Mouse (Mus musculus): ENCODE measurements around the gene Purb. TPM values are rescaled to one million over a fixed set of nuclear protein-coding genes. Genes with fewer than 3 reads are reported as not detected.
"Not testable (repeated sequence)": the region's sequence is repeated elsewhere in the genome, so short reads cannot be mapped to it uniquely, and the experiment has no call there.

Gene Purb
- polyA plus RNA-seq, 1 experiment: 52.0 TPM

GRCm38 (mm10) chr11:6437667-6438066 is 38.0 kb downstream of the Purb start:
- TF ChIP-seq EP300 (IDR thresholded peaks at IDR 0.05; ENCODE audit: insufficient read depth, low read depth, low read length) (no peak), CTCF (IDR thresholded peaks at IDR 0.05; ENCODE audit: low read depth, low read length) (no peak), POLR2A (IDR thresholded peaks at IDR 0.05; ENCODE audit: insufficient read depth, low read length) (no peak)
- H3K36me3 ChIP-seq (ENCODE audit: control insufficient read depth, insufficient read depth, low read length, poor library complexity, severe bottlenecking): peaks cover 36% of the 10 kb centered on the region
- H3K27ac ChIP-seq (ENCODE audit: insufficient read depth, low read length): no peak overlapping the region
- no peaks in the 10 kb centered on the region for H3K9me3 ChIP-seq (replicated peaks; ENCODE audit: control insufficient read depth, insufficient read depth, low read length, poor library complexity, severe bottlenecking)
- H3K27me3 ChIP-seq (ENCODE audit: control insufficient read depth, insufficient read depth, low read length, poor library complexity, severe bottlenecking): no peaks in the 10 kb centered on the region
- H3K9ac ChIP-seq (ENCODE audit: low read depth, poor library complexity, severe bottlenecking): no peak overlapping the region
- H3K4me1 ChIP-seq (ENCODE audit: control insufficient read depth, insufficient read depth, low read length): no peaks in the 10 kb centered on the region
- no peak overlapping the region for H3K4me3 ChIP-seq (ENCODE audit: low read depth, low read length)

- Histone ChIP-seq H3K9ac (ENCODE audit: low read depth, poor library complexity, severe bottlenecking) (no peak overlapping the region), H3K9me3 (replicated peaks; ENCODE audit: control insufficient read depth, insufficient read depth, low read length, poor library complexity, severe bottlenecking) (no peaks in the 10 kb centered on the region), H3K4me1 (ENCODE audit: control insufficient read depth, insufficient read depth, low read length) (no peaks in the 10 kb centered on the region), H3K27ac (ENCODE audit: insufficient read depth, low read length) (no peak overlapping the region), H3K4me3 (ENCODE audit: low read depth, low read length) (no peak overlapping the region), H3K36me3 (ENCODE audit: control insufficient read depth, insufficient read depth, low read length, poor library complexity, severe bottlenecking) (peaks cover 47% of the 10 kb centered on the region), H3K27me3 (ENCODE audit: control insufficient read depth, insufficient read depth, low read length, poor library complexity, severe bottlenecking) (no peaks in the 10 kb centered on the region)
- peak; percentile 99 for TF ChIP-seq CTCF (IDR thresholded peaks at IDR 0.05; ENCODE audit: low read depth, low read length)
- no peak for TF ChIP-seq POLR2A (IDR thresholded peaks at IDR 0.05; ENCODE audit: insufficient read depth, low read length)
These were observed 39.3 kb downstream of the Purb start for GRCm38 (mm10) chr11:6436442-6436841.

- H3K27ac ChIP-seq (ENCODE audit: insufficient read depth, low read length): no peak overlapping the region
- no peaks in the 10 kb centered on the region for H3K27me3 ChIP-seq (ENCODE audit: control insufficient read depth, insufficient read depth, low read length, poor library complexity, severe bottlenecking)
- peaks cover 71% of the 10 kb centered on the region for H3K36me3 ChIP-seq (ENCODE audit: control insufficient read depth, insufficient read depth, low read length, poor library complexity, severe bottlenecking)
- H3K4me3 ChIP-seq (ENCODE audit: low read depth, low read length): no peak overlapping the region
- TF ChIP-seq POLR2A (IDR thresholded peaks at IDR 0.05; ENCODE audit: insufficient read depth, low read length): no peak
- no peak for TF ChIP-seq CTCF (IDR thresholded peaks at IDR 0.05; ENCODE audit: low read depth, low read length)
- no peak for TF ChIP-seq EP300 (IDR thresholded peaks at IDR 0.05; ENCODE audit: insufficient read depth, low read depth, low read length)
- no peak overlapping the region for H3K9ac ChIP-seq (ENCODE audit: low read depth, poor library complexity, severe bottlenecking)
- H3K4me1 ChIP-seq (ENCODE audit: control insufficient read depth, insufficient read depth, low read length): no peaks in the 10 kb centered on the region
- H3K9me3 ChIP-seq (replicated peaks; ENCODE audit: control insufficient read depth, insufficient read depth, low read length, poor library complexity, severe bottlenecking): no peaks in the 10 kb centered on the region
These were observed 45.5 kb downstream of the Purb start for GRCm38 (mm10) chr11:6430186-6430585.

GRCm38 (mm10) chr11:6420722-6421350 is 54.9 kb downstream of the Purb start:
- Histone ChIP-seq H3K27ac (ENCODE audit: insufficient read depth, low read length) (peak overlapping the region; percentile 46; the same call in 1 of the 2 replicates), H3K36me3 (ENCODE audit: control insufficient read depth, insufficient read depth, low read length, poor library complexity, severe bottlenecking) (peaks cover 55% of the 10 kb centered on the region)

GRCm38 (mm10) chr11:6420283-6420703 is 55.4 kb downstream of the Purb start:
- Histone ChIP-seq H3K4me1 (ENCODE audit: control insufficient read depth, insufficient read depth, low read length) (no peaks in the 10 kb centered on the region), H3K27me3 (ENCODE audit: control insufficient read depth, insufficient read depth, low read length, poor library complexity, severe bottlenecking) (no peaks in the 10 kb centered on the region), H3K27ac (ENCODE audit: insufficient read depth, low read length) (peak overlapping the region; percentile 21; the same call in 1 of the 2 replicates), H3K9ac (ENCODE audit: low read depth, poor library complexity, severe bottlenecking) (no peak overlapping the region), H3K36me3 (ENCODE audit: control insufficient read depth, insufficient read depth, low read length, poor library complexity, severe bottlenecking) (peaks cover 52% of the 10 kb centered on the region), H3K9me3 (replicated peaks; ENCODE audit: control insufficient read depth, insufficient read depth, low read length, poor library complexity, severe bottlenecking) (no peaks in the 10 kb centered on the region), H3K4me3 (ENCODE audit: low read depth, low read length) (no peak overlapping the region)
- TF ChIP-seq CTCF (IDR thresholded peaks at IDR 0.05; ENCODE audit: low read depth, low read length): no peak
- TF ChIP-seq POLR2A (IDR thresholded peaks at IDR 0.05; ENCODE audit: insufficient read depth, low read length): no peak
- no peak for TF ChIP-seq EP300 (IDR thresholded peaks at IDR 0.05; ENCODE audit: insufficient read depth, low read depth, low read length)

More at GRCm38 (mm10) chr11:6420722-6421350, 54.9 kb downstream of the Purb start:
- H3K27me3 ChIP-seq (ENCODE audit: control insufficient read depth, insufficient read depth, low read length, poor library complexity, severe bottlenecking): no peaks in the 10 kb centered on the region
- TF ChIP-seq EP300 (IDR thresholded peaks at IDR 0.05; ENCODE audit: insufficient read depth, low read depth, low read length): no peak
- no peak for TF ChIP-seq POLR2A (IDR thresholded peaks at IDR 0.05; ENCODE audit: insufficient read depth, low read length)
- no peak for TF ChIP-seq CTCF (IDR thresholded peaks at IDR 0.05; ENCODE audit: low read depth, low read length)
- H3K4me3 ChIP-seq (ENCODE audit: low read depth, low read length): no peak overlapping the region
- H3K9ac ChIP-seq (ENCODE audit: low read depth, poor library complexity, severe bottlenecking): no peak overlapping the region
- no peaks in the 10 kb centered on the region for H3K4me1 ChIP-seq (ENCODE audit: control insufficient read depth, insufficient read depth, low read length)
- no peaks in the 10 kb centered on the region for H3K9me3 ChIP-seq (replicated peaks; ENCODE audit: control insufficient read depth, insufficient read depth, low read length, poor library complexity, severe bottlenecking)

- H3K4me3 ChIP-seq (ENCODE audit: low read depth, low read length); H3K4me1 ChIP-seq (ENCODE audit: control insufficient read depth, insufficient read depth, low read length); H3K9ac ChIP-seq (ENCODE audit: low read depth, poor library complexity, severe bottlenecking); H3K27me3 ChIP-seq (ENCODE audit: control insufficient read depth, insufficient read depth, low read length, poor library complexity, severe bottlenecking); H3K9me3 ChIP-seq (replicated peaks; ENCODE audit: control insufficient read depth, insufficient read depth, low read length, poor library complexity, severe bottlenecking); H3K27ac ChIP-seq (ENCODE audit: insufficient read depth, low read length): not testable (repeated sequence)
- peaks cover 47% of the 10 kb centered on the region for H3K36me3 ChIP-seq (ENCODE audit: control insufficient read depth, insufficient read depth, low read length, poor library complexity, severe bottlenecking)
These were observed 56.6 kb downstream of the Purb start for GRCm38 (mm10) chr11:6419156-6419555.
